Mouse (Mus musculus): Measurements from ENCODE around the gene Endov.

GRCm38 (mm10) chr11:119543816-119544517 lies 52.8 kb downstream of the Endov start:
- TF ChIP-seq CTCF (IDR thresholded peaks at IDR 0.05; ENCODE audit: borderline replicate concordance, insufficient read depth, low read depth, low read length), result no peak
- TF ChIP-seq POLR2A (IDR thresholded peaks at IDR 0.05; ENCODE audit: borderline replicate concordance, insufficient read depth, low read length), result no peak

All from cerebellum, adult 2 months (tissue).